Mouse (Mus musculus) G1E (cell line): ENCODE measurements around the gene Aldh1l2.

ENCODE experiments used
- CTCF ChIP-seq: IDR thresholded peaks from 2 replicates; pipeline ENCODE4 v1.5.1; 2012; ENCODE audit warnings: low read depth, low read length, inconsistent platforms, mixed read lengths
- GATA1 ChIP-seq: IDR thresholded peaks from 2 replicates; pipeline ENCODE4 v1.6.1; 2012; ENCODE audit warnings: borderline replicate concordance, low read length, inconsistent platforms, mixed read lengths
- GATA2 ChIP-seq: IDR thresholded peaks from 2 replicates; pipeline ENCODE4 v1.6.1; 2012; ENCODE audit warnings: low read depth, low read length, inconsistent platforms, borderline replicate concordance

- TF ChIP-seq CTCF (no peak), GATA1 (no peak), GATA2 (no peak)
These were observed 10.2 kb upstream of the Aldh1l2 start for GRCm38 (mm10) chr10:83544103-83544479.
